Mouse (Mus musculus) myocyte (in vitro differentiated cells): ENCODE results near the gene Med17.

ENCODE experiments used
- CEBPB ChIP-seq: IDR thresholded peaks from 2 replicates; pipeline ENCODE4 v1.6.1; 2011; ENCODE audit warnings: mild to moderate bottlenecking, moderate library complexity; ENCODE audit not compliant: poor library complexity, insufficient read depth, severe bottlenecking
- E2F4 ChIP-seq: IDR thresholded peaks from one replicate; pipeline ENCODE4 v1.6.1; 2011; ENCODE audit warnings: mild to moderate bottlenecking, control low read depth, moderate library complexity; ENCODE audit not compliant: insufficient read depth
- MAX ChIP-seq: IDR thresholded peaks from one replicate; pipeline ENCODE4 v1.6.1; 2011; ENCODE audit warnings: low read depth, mild to moderate bottlenecking, control low read depth
- MYOG ChIP-seq, 3 experiments: IDR thresholded peaks; one replicate each; pipeline ENCODE4 v1.6.1; 2011; ENCODE audit warnings: control low read depth in 2 of 3, low read depth in 2 of 3, mild to moderate bottlenecking in 2 of 3; ENCODE audit not compliant: insufficient read length in 2 of 3, control insufficient read depth in 1 of 3, insufficient read depth in 1 of 3
- POLR2A ChIP-seq: IDR thresholded peaks from one replicate; pipeline ENCODE4 v1.6.1; 2011; ENCODE audit warnings: low read depth, mild to moderate bottlenecking, control low read depth, moderate library complexity; ENCODE audit not compliant: insufficient read length
- POLR2AphosphoS2 ChIP-seq: IDR thresholded peaks from one replicate; pipeline ENCODE4 v1.6.1; 2011; ENCODE audit warnings: low read depth, control low read depth; ENCODE audit not compliant: insufficient read length
- REST ChIP-seq: IDR thresholded peaks from one replicate; pipeline ENCODE4 v1.6.1; 2011; ENCODE audit warnings: mild to moderate bottlenecking, control low read depth, moderate library complexity; ENCODE audit not compliant: insufficient read depth, insufficient read length
- TCF12 ChIP-seq: IDR thresholded peaks from one replicate; pipeline ENCODE4 v1.6.1; 2011; ENCODE audit warnings: mild to moderate bottlenecking, control low read depth; ENCODE audit not compliant: poor library complexity, insufficient read depth, severe bottlenecking
- USF1 ChIP-seq: IDR thresholded peaks from one replicate; pipeline ENCODE4 v1.6.1; 2011; ENCODE audit warnings: low read depth, mild to moderate bottlenecking, control low read depth, moderate library complexity

DNA sequence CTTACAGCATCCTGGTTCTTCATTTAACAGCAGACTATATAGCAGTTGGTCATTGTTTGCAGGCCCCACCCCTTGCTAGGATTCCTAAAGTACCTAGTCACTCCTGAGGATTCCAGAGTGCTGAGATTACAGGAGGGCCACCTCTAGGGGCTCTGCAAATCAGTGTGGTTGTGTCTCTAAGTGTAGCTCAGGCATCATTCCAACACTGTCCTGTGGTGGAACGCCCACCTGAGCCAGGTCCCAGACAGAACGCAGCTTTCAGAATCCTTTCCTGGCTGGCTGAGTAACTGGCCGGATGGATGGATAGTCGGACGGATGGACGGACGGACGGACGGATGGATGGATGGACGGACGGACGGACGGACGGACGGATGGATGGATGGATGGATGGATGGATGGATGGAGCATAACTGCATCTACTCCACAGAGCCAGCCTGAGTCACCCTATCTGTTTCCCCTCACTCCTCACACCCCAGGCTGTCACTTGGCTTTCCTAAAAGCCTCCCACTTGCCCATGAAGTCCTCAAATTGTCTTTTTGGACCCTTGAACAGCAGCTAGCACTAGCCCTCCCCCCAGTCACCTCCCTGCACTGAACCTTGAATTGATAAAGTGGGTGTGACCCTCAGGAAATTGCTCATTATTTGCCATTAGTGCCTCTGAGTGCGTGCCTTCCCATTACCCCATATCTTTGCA lies 41.3 kb downstream of the Med17 start:
- TF ChIP-seq POLR2A (no peak), MYOG (IDR thresholded peaks at IDR 0.05; ENCODE audit: control insufficient read depth in 1 of 3, insufficient read depth in 1 of 3, insufficient read length in 2 of 3, low read depth in 2 of 3) (no peak), REST (no peak), CEBPB (no peak), USF1 (no peak), TCF12 (no peak), E2F4 (no peak), MAX (no peak), POLR2AphosphoS2 (no peak)
